Mouse (Mus musculus): ENCODE data around the gene Agpat2. TPM values are rescaled to one million over a fixed set of nuclear protein-coding genes. Genes with fewer than 3 reads are reported as not detected.

The Agpat2 gene
- polyA plus RNA-seq, 1 experiment from 2014 or later = 32.9 TPM

- no peak overlapping the region for H3K4me2 ChIP-seq
- no peak overlapping the region for H3K9ac ChIP-seq
- no peaks in the 10 kb centered on the region for H3K4me1 ChIP-seq (ENCODE audit: insufficient read depth)
- no peak for TF ChIP-seq CTCF (IDR thresholded peaks at IDR 0.05; ENCODE audit: low read depth)
- no peaks in the 10 kb centered on the region for H3K9me3 ChIP-seq (ENCODE audit: low read depth, low read length)
- ATAC-seq (ENCODE audit: insufficient read depth) (no peak; the same call in 1 of the 2 replicates), DNase-seq (peak; percentile 22)
- WGBS = 77% methylated on average over 11 of the region's 11 CpGs
- H3K36me3 ChIP-seq (ENCODE audit: insufficient read depth) = peaks cover 28% of the 10 kb centered on the region
- no peaks in the 10 kb centered on the region for H3K27me3 ChIP-seq (ENCODE audit: insufficient read depth, low read length)
- no peak overlapping the region for H3K4me3 ChIP-seq (ENCODE audit: low read depth, low read length)
- H3K27ac ChIP-seq (ENCODE audit: low read depth) = no peak overlapping the region
Measured at GRCm38 (mm10) chr2:26595725-26596435, 8.3 kb downstream of the Agpat2 start.

GRCm38 (mm10) chr2:26594934-26595724, 9.1 kb downstream of the Agpat2 start:
- ATAC-seq (ENCODE audit: insufficient read depth) = peak; percentile 28

GRCm38 (mm10) chr2:26594461-26594933, 9.7 kb downstream of the Agpat2 start:
- TF ChIP-seq CTCF (IDR thresholded peaks at IDR 0.05; ENCODE audit: low read depth) = no peak
- H3K4me3 ChIP-seq (ENCODE audit: low read depth, low read length) = no peak overlapping the region
- H3K9ac ChIP-seq = no peak overlapping the region
- DNase-seq (peak; percentile 68), ATAC-seq (ENCODE audit: insufficient read depth) (peak; percentile 19)
- H3K9me3 ChIP-seq (ENCODE audit: low read depth, low read length) = no peaks in the 10 kb centered on the region
- no peaks in the 10 kb centered on the region for H3K27me3 ChIP-seq (ENCODE audit: insufficient read depth, low read length)
- no peak overlapping the region for H3K27ac ChIP-seq (ENCODE audit: low read depth)
- 80% methylated on average over 7 of the region's 7 CpGs for WGBS
- H3K36me3 ChIP-seq (ENCODE audit: insufficient read depth) = peaks cover 35% of the 10 kb centered on the region
- H3K4me1 ChIP-seq (ENCODE audit: insufficient read depth) = no peaks in the 10 kb centered on the region
- no peak overlapping the region for H3K4me2 ChIP-seq

More at GRCm38 (mm10) chr2:26594934-26595724, 9.1 kb downstream of the Agpat2 start:
- peaks cover 29% of the 10 kb centered on the region for H3K36me3 ChIP-seq (ENCODE audit: insufficient read depth)
- no peaks in the 10 kb centered on the region for H3K4me1 ChIP-seq (ENCODE audit: insufficient read depth)
- no peak overlapping the region for H3K9ac ChIP-seq
- no peak overlapping the region for H3K4me3 ChIP-seq (ENCODE audit: low read depth, low read length)
- WGBS = 52% methylated on average over 6 of the region's 6 CpGs
- H3K9me3 ChIP-seq (ENCODE audit: low read depth, low read length) = no peaks in the 10 kb centered on the region
- H3K4me2 ChIP-seq = no peak overlapping the region
- H3K27me3 ChIP-seq (ENCODE audit: insufficient read depth, low read length) = no peaks in the 10 kb centered on the region
- no peak for TF ChIP-seq CTCF (IDR thresholded peaks at IDR 0.05; ENCODE audit: low read depth)
- H3K27ac ChIP-seq (ENCODE audit: low read depth) = no peak overlapping the region
- DNase-seq = peak; percentile 59

- no peak overlapping the region for H3K4me3 ChIP-seq (ENCODE audit: low read depth, low read length)
- H3K9ac ChIP-seq = no peak overlapping the region
- peak; percentile 79 for DNase-seq
- H3K27ac ChIP-seq (ENCODE audit: low read depth) = no peak overlapping the region
- H3K36me3 ChIP-seq (ENCODE audit: insufficient read depth) = peaks cover 35% of the 10 kb centered on the region
- no peaks in the 10 kb centered on the region for H3K27me3 ChIP-seq (ENCODE audit: insufficient read depth, low read length)
- no peaks in the 10 kb centered on the region for H3K9me3 ChIP-seq (ENCODE audit: low read depth, low read length)
- ATAC-seq (ENCODE audit: insufficient read depth) = peak; percentile 40; the same call in 1 of the 2 replicates
- H3K4me2 ChIP-seq = no peak overlapping the region
- no peaks in the 10 kb centered on the region for H3K4me1 ChIP-seq (ENCODE audit: insufficient read depth)
- WGBS = 67% methylated on average over 9 of the region's 9 CpGs
- peak; percentile 53 for TF ChIP-seq CTCF (IDR thresholded peaks at IDR 0.05; ENCODE audit: low read depth)
Measured at GRCm38 (mm10) chr2:26594022-26594346, 10.2 kb downstream of the Agpat2 start.

GRCm38 (mm10) chr2:26593211-26594021, 10.8 kb downstream of the Agpat2 start:
- Histone ChIP-seq H3K27me3 (ENCODE audit: insufficient read depth, low read length) (no peaks in the 10 kb centered on the region), H3K4me1 (ENCODE audit: insufficient read depth) (no peaks in the 10 kb centered on the region), H3K36me3 (ENCODE audit: insufficient read depth) (peaks cover 35% of the 10 kb centered on the region), H3K27ac (ENCODE audit: low read depth) (no peak overlapping the region), H3K4me3 (ENCODE audit: low read depth, low read length) (no peak overlapping the region), H3K9ac (no peak overlapping the region), H3K9me3 (ENCODE audit: low read depth, low read length) (no peaks in the 10 kb centered on the region), H3K4me2 (no peak overlapping the region)
- DNase-seq (peak; percentile 56), ATAC-seq (ENCODE audit: insufficient read depth) (peak; percentile 5; the same call in 1 of the 2 replicates)
- 72% methylated on average over 9 of the region's 9 CpGs for WGBS
- no peak; the same call in 1 of the 2 replicates for TF ChIP-seq CTCF (IDR thresholded peaks at IDR 0.05; ENCODE audit: low read depth)

GRCm38 (mm10) chr2:26591416-26591815, 12.8 kb downstream of the Agpat2 start:
- no peak overlapping the region for H3K4me3 ChIP-seq (ENCODE audit: low read depth, low read length)
- H3K9ac ChIP-seq = no peak overlapping the region; the same call in 1 of the 2 replicates
- no peak overlapping the region; the same call in 1 of the 2 replicates for H3K4me2 ChIP-seq
- no peak for TF ChIP-seq CTCF (IDR thresholded peaks at IDR 0.05; ENCODE audit: low read depth)
- no peaks in the 10 kb centered on the region for H3K27me3 ChIP-seq (ENCODE audit: insufficient read depth, low read length)
- WGBS = 73% methylated on average over 12 of the region's 12 CpGs
- no peaks in the 10 kb centered on the region for H3K4me1 ChIP-seq (ENCODE audit: insufficient read depth)
- peak overlapping the region; percentile 30; the same call in 1 of the 2 replicates for H3K27ac ChIP-seq (ENCODE audit: low read depth)
- DNase-seq (no peak), ATAC-seq (ENCODE audit: insufficient read depth) (no peak)
- peaks cover 39% of the 10 kb centered on the region for H3K36me3 ChIP-seq (ENCODE audit: insufficient read depth)
- no peaks in the 10 kb centered on the region for H3K9me3 ChIP-seq (ENCODE audit: low read depth, low read length)

All from lung, embryonic 14.5 days (tissue).